Mouse (Mus musculus): ENCODE measurements around the gene Nkx2-5. TPM values are rescaled to one million over a fixed set of nuclear protein-coding genes. Genes with fewer than 3 reads are reported as not detected.

The Nkx2-5 gene
- polyA plus RNA-seq, 1 experiment from 2014 or later, result 146 TPM

DNA sequence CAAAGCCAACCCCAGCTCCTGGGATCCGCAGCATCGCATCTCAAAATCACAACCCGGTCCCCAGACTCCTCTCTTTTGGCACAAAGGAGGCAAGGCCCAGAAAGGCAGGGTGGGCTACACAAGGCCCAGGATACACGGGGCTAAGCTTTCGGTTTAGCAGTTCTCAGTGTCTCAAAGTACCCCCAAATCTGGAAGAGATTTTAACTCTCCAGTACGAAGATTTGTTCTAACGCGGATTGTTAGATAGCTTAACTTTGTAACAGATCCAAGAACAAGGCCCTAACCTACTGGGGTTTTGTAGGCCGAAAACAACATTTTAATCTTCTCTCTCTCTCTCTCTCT is 4.4 kb downstream of the Nkx2-5 start:
- Histone ChIP-seq H3K27ac (peak overlapping the region; percentile 97), H3K36me3 (peaks cover 46% of the 10 kb centered on the region), H3K4me3 (peak overlapping the region; percentile 80), H3K27me3 (ENCODE audit: insufficient read depth, poor library complexity, severe bottlenecking) (peaks cover 99% of the 10 kb centered on the region), H3K4me1 (peaks cover 41% of the 10 kb centered on the region), H3K9me3 (no peaks in the 10 kb centered on the region)
- 7% methylated on average over 9 of the region's 9 CpGs for WGBS
- DNase-seq (ENCODE audit: low spot score), result no peak

DNA sequence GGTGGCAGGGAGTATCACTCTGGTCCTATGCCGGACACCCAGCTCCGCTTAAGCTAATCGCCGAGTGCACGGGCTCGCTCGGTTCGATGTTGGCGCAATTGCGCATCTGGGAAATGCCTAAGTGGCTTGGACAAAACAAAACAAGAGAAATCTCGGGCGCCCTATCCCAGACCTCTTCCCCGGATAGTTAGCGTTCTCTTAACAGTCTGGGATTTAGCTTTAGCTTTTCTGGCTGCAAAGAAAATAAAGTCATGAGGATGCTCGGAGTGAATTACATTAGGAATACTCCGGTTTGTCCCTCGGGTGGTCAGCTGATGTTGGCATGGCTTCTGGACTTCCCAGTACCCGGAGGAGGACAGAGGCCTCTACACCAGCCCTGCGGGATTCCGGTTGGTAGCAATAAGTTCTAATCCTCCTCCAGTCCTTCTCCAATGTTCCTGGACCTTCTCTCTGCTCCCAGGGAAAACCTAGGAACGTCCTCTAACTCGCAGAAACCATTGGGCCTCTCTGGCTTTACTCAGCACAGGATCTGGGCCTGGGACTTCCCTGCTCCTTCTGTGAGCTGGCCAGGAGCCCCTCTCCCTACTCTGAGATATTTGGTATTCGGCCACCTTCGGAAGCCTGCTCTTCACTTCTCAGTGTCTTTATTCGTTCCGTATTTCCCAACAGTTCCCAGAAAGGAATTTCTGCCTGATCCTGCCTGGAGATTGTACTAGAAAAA is 4.9 kb downstream of the Nkx2-5 start:
- Histone ChIP-seq H3K27ac (peak overlapping the region; percentile 97), H3K4me1 (peaks cover 41% of the 10 kb centered on the region), H3K4me3 (peak overlapping the region; percentile 80), H3K9me3 (no peaks in the 10 kb centered on the region), H3K27me3 (ENCODE audit: insufficient read depth, poor library complexity, severe bottlenecking) (peaks cover 98% of the 10 kb centered on the region), H3K36me3 (peaks cover 51% of the 10 kb centered on the region)
- peak; percentile 80 for DNase-seq (ENCODE audit: low spot score)
- WGBS, result 1% methylated on average over 26 of the region's 26 CpGs

DNA sequence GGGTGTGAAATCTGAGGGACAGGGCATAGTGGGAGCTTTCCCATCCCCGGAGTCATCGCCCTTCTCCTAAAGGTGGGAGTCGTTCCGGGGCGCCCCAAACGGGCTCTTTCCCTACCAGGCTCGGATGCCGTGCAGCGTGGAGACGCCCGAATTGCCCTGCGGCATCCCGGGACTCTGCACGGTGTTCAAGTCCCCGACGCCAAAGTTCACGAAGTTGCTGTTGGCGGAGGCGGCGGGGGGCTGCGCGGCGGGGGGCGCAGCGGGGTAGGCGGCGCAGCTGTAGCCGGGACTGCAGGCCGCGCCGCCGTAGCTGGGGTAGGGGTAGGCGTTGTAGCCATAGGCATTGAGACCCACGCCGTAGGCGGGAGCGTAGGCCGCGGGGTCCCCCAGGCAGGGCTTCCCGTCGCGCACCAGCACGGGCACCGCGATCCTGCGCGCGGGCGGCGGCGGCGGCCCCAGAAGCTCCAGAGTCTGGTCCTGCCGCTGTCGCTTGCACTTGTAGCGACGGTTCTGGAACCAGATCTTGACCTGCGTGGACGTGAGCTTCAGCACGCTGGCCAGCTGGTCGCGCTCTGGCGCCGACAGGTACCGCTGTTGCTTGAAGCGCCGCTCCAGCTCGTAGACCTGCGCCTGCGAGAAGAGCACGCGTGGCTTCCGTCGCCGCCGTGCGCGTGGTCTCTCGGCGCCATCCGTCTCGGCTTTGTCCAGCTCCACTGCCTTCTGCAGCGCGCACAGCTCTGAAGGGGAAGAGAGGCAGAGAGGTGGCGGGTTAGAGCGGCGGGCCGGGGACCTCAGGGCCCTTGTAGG is 5.7 kb downstream of the Nkx2-5 start:
- Histone ChIP-seq H3K4me3 (peak overlapping the region; percentile 80), H3K4me1 (peaks cover 36% of the 10 kb centered on the region), H3K27me3 (ENCODE audit: insufficient read depth, poor library complexity, severe bottlenecking) (peaks cover 98% of the 10 kb centered on the region), H3K27ac (peak overlapping the region; percentile 97), H3K36me3 (peaks cover 59% of the 10 kb centered on the region), H3K9me3 (no peaks in the 10 kb centered on the region)
- WGBS, result 1% methylated on average over 87 of the region's 87 CpGs
- DNase-seq (ENCODE audit: low spot score), result peak; percentile 74

DNA sequence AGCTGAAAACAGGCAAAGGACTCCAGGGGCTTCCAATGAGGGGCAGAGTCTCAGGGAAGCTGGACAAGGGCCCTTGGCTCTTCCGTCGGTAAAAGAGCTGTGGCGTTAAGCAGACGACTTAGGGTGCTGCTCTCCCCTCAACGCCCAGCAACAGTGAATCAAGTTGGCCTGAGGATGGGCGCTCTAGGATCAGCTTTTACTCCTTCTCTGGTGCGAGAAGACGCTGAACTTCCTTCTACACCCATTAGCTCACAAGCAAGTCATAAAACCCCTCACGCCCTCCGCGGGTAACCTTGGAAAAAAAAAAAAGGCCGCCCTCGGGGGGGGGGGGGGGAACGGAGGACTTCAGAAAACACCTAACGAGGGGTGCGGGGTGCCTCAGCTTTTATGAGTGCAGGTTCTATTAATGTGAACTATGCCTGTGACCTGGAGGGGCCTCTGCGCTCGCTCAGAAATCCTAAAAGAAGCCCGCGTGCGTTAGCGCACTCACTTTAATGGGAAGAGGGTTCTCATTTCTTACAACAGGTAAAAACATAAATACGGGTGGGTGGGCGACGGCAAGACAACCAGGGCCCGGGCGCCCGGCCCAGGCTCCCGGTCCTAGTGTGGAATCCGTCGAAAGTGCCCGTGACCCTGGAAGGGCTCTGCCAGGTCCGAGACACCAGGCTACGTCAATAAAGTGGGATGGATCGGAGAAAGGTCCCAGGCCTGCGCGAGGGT is 6.5 kb downstream of the Nkx2-5 start:
- DNase-seq (ENCODE audit: low spot score), result no peak
- no peaks in the 10 kb centered on the region for H3K9me3 ChIP-seq

DNA sequence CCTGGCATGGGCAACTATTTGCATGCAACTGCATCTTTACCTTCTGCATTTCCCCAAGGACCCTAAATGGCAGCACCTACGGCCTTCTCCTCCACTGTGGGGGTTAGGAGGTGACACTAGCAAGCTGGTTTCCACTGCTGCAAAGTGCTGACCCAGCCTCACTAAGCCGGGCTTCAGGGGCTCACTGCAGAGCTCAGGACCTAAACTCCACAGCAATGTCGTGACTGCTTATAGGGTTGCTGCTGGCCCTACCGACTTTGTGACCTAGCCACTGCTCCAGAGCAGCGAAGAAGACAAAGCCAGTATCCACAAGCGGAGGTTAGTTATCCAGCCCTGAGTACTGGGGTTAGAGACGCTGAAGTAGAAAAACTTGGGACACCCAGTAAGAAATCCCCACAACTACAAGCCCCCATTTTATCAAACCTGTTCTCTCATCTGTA is 7.2 kb downstream of the Nkx2-5 start:
- peaks cover 23% of the 10 kb centered on the region for H3K4me1 ChIP-seq
- H3K27me3 ChIP-seq (ENCODE audit: insufficient read depth, poor library complexity, severe bottlenecking), result peaks cover 85% of the 10 kb centered on the region
- H3K9me3 ChIP-seq, result no peaks in the 10 kb centered on the region
- 10% methylated on average over 7 of the region's 7 CpGs for WGBS
- peak; percentile 72 for DNase-seq (ENCODE audit: low spot score)
- H3K36me3 ChIP-seq, result peaks cover 67% of the 10 kb centered on the region
- H3K4me3 ChIP-seq, result peak overlapping the region; percentile 80
- peak overlapping the region; percentile 97 for H3K27ac ChIP-seq

More for the DNA sequence above, 6.5 kb downstream of the Nkx2-5 start:
- Histone ChIP-seq H3K4me1 (peaks cover 30% of the 10 kb centered on the region), H3K4me3 (peak overlapping the region; percentile 80), H3K36me3 (peaks cover 67% of the 10 kb centered on the region), H3K27me3 (ENCODE audit: insufficient read depth, poor library complexity, severe bottlenecking) (peaks cover 92% of the 10 kb centered on the region), H3K27ac (peak overlapping the region; percentile 97)
- WGBS, result 7% methylated on average over 36 of the region's 37 CpGs

DNA sequence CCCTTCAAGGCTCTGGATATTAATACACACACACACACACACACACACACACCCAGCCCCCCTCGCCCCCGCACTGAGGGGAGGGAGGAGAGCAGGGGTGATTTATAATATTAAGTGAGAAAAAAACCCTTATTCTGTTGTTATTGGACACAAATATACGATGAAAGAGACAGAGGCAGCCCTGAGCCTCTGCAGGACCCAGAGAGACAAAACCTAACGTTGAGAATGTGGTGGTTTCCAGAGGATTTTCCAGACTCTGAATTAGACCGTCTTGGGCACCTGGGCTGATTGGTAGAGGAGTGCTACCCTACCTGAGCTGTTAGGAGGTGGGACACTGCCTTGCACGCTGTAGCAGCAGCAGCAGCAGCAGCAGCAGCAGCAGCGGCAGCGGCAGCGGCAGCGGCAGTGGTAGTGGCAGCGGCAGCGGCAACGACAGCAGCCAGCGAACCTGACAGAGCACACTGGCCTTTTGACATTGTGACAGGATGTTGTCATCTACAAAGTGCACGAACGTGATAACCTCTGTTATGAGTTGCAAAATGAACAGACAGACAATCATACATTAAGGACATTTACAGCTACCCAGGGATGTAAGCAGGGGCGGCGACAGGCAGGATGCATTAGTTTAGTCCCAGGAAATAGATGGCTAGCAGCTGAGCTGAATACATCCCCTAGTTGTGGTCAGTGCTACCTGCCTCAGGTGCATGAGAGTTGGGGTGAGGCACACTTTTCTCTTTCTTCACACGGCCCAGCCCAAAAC is 7.8 kb downstream of the Nkx2-5 start:
- Histone ChIP-seq H3K9me3 (no peaks in the 10 kb centered on the region), H3K4me1 (peaks cover 18% of the 10 kb centered on the region), H3K36me3 (peaks cover 67% of the 10 kb centered on the region), H3K4me3 (peak overlapping the region; percentile 80), H3K27ac (peak overlapping the region; percentile 97), H3K27me3 (ENCODE audit: insufficient read depth, poor library complexity, severe bottlenecking) (peaks cover 79% of the 10 kb centered on the region)
- DNase-seq (ENCODE audit: low spot score), result peak; percentile 73
- 6% methylated on average over 19 of the region's 19 CpGs for WGBS

DNA sequence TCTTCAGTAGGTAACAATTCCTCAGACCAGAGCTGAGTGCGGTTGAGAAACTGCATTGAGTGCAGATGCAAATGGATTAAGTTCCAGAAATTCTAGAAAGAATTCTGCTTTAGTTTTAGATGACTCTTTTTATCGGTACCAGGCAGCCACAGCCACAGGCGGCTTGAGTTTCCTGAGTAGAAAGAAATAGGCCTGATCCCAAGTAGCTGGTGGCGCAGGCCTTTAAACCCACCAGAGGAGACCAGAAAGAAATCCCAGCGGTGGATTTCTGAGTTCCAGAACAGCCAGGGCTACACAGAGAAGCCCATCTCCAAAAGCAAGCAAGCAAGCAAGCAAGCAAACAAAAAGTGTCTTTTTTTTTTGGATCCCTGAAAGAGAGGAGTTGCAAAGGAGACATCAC is 8.4 kb downstream of the Nkx2-5 start:
- H3K4me3 ChIP-seq, result peak overlapping the region; percentile 80
- WGBS, result 23% methylated on average over 5 of the region's 5 CpGs

DNA sequence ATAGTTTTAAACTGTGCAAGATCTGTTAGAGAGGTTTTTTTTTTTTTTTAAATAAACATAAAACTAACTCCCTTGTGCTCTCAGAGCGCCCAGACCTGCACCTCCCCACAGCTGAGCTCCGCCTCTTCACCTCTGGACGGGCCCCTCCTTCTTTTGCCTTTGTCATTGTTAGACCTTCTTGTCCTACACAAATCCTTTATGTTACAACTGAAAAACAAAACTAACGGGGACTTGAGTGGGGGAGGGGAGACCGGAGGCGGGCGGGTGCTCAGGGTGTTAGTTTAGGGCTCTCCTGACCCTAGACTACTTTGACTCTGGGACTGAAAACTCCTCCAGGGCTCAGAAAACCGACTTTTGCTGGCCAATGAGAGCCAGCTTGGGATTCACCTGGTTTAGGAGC is 8.9 kb downstream of the Nkx2-5 start:
- Histone ChIP-seq H3K27ac (peak overlapping the region; percentile 97), H3K4me1 (peaks cover 14% of the 10 kb centered on the region), H3K36me3 (peaks cover 72% of the 10 kb centered on the region), H3K27me3 (ENCODE audit: insufficient read depth, poor library complexity, severe bottlenecking) (peaks cover 69% of the 10 kb centered on the region), H3K9me3 (0 out of 2 replicates have a peak, but pooled peaks cover 2% of the 10 kb centered on the region), H3K4me3 (peak overlapping the region; percentile 80)
- peak; percentile 62 for DNase-seq (ENCODE audit: low spot score)
- 33% methylated on average over 8 of the region's 8 CpGs for WGBS

More for the DNA sequence above, 8.4 kb downstream of the Nkx2-5 start:
- H3K36me3 ChIP-seq, result peaks cover 67% of the 10 kb centered on the region
- DNase-seq (ENCODE audit: low spot score), result peak; percentile 61
- peaks cover 73% of the 10 kb centered on the region for H3K27me3 ChIP-seq (ENCODE audit: insufficient read depth, poor library complexity, severe bottlenecking)
- H3K4me1 ChIP-seq, result peaks cover 18% of the 10 kb centered on the region
- peak overlapping the region; percentile 97 for H3K27ac ChIP-seq
- no peaks in the 10 kb centered on the region for H3K9me3 ChIP-seq

DNA sequence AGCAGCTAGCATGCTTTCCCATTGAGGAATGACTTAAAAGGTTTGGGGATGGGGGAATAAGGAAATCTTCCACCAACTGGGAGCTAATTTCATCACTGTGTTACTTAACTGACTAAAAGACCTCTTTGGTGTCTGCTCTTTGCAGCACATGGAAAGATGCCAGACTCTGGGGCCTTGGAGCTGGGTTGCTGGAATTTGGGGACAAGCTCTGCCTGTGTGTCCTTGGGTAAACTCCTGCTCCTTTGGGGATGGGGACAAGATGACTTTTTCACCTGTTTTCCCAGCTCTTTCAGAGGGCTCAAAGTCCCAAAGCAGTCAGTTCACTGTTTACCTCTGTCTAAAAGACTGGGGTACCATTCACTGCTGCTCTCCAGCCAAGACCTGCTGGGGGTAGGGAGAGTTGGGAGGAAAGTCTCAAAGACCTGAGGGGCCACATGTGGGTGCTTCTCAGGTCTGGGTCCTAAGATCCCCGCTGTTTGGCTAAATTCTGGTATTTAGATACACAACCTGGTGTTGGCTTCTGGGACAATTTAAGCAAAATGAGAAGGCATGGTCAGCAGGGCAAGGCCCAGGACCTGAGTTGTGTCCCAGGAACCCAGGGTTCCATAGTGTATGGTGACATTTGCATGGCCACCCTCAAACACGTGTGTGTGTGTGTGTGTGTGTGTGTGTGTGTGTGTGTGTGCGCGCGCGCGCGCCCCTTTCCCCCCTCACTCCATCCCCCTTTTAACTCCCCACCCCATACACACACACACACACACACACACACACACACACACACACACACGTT is 9.6 kb downstream of the Nkx2-5 start:
- peak overlapping the region; percentile 80; the same call in 1 of the 2 replicates for H3K4me3 ChIP-seq
- peaks cover 61% of the 10 kb centered on the region for H3K27me3 ChIP-seq (ENCODE audit: insufficient read depth, poor library complexity, severe bottlenecking)
- H3K36me3 ChIP-seq, result peaks cover 79% of the 10 kb centered on the region
- H3K4me1 ChIP-seq, result peaks cover 13% of the 10 kb centered on the region
- peak overlapping the region; percentile 22; the same call in 1 of the 2 replicates for H3K27ac ChIP-seq
- 63% methylated on average over 8 of the region's 9 CpGs for WGBS
- peak; percentile 64 for DNase-seq (ENCODE audit: low spot score)
- 0 out of 2 replicates have a peak, but pooled peaks cover 4% of the 10 kb centered on the region for H3K9me3 ChIP-seq

DNA sequence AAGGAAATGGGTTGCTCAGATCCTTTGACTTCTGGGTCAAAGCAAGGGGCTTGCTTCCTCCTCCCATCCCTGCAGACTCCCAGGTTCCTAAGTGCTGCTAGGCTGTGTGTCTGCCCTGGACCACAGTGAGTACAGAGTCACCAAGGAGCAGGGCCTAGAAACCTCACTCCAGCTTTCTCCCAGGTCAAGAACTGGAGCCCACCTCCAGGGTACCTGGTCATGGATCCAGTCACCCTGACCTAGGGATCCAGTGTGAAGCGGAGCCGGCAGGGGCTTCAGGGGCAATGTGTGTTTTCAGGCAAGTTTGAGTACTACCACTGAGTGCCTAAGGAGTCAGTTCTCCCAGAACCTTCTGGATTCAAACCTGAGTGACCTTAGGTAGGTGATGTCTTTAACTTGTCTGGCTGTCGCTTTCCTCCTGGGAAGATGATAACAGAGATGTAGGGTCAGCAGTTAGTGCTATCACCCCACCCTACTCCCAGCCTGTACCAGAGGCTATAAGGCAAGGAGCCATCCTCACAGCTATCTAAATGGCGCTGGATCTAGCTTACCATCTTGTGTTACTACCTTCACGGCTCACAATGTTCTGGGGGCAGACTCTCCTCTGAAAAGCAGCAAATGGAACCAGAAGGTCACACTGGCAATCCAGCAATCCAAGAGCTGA is 10.4 kb downstream of the Nkx2-5 start:
- 65% methylated on average over 5 of the region's 5 CpGs for WGBS
- 0 out of 2 replicates have a peak, but pooled peaks cover 4% of the 10 kb centered on the region for H3K9me3 ChIP-seq
- H3K4me3 ChIP-seq, result no peak overlapping the region
- H3K27ac ChIP-seq, result peak overlapping the region; percentile 22; the same call in 1 of the 2 replicates
- peaks cover 74% of the 10 kb centered on the region for H3K36me3 ChIP-seq
- H3K27me3 ChIP-seq (ENCODE audit: insufficient read depth, poor library complexity, severe bottlenecking), result peaks cover 53% of the 10 kb centered on the region
- peaks cover 13% of the 10 kb centered on the region for H3K4me1 ChIP-seq
- peak; percentile 73 for DNase-seq (ENCODE audit: low spot score)

DNA sequence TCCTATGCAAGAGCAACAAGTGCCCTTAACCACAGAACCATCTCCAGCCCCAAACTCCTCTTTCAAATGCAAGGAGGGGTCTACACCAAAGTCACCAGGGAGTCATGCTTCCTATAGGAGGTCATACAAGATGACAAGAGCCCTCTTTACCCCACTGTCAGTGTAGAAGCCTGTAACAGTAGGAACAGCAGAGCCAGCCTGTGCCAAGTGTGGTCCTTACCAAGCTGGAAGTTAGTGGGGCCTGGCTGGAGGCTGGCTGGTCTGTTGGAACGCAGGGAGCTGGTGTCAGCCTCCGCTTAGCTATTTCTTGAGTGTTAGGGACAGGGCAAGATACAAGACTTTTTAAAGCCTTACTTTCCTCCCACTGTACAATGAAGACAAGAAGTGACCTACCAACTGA is 11.0 kb downstream of the Nkx2-5 start:
- Histone ChIP-seq H3K4me3 (no peak overlapping the region), H3K27ac (no peak overlapping the region), H3K36me3 (peaks cover 67% of the 10 kb centered on the region), H3K27me3 (ENCODE audit: insufficient read depth, poor library complexity, severe bottlenecking) (peaks cover 47% of the 10 kb centered on the region), H3K9me3 (0 out of 2 replicates have a peak, but pooled peaks cover 4% of the 10 kb centered on the region), H3K4me1 (peaks cover 12% of the 10 kb centered on the region)
- DNase-seq (ENCODE audit: low spot score), result peak; percentile 63
- 78% methylated on average over 2 of the region's 2 CpGs for WGBS

Data from heart, embryonic 10.5 days (tissue).